Mouse (Mus musculus): ENCODE measurements around the gene Cacna1i. TPM values are rescaled to one million over a fixed set of nuclear protein-coding genes. Genes with fewer than 3 reads are reported as not detected.

Cacna1i gene
- polyA plus RNA-seq, 1 experiment from 2014 or later = 0.08 TPM

GRCm38 (mm10) chr15:80288036-80288435, 998 bp downstream of the Cacna1i start:
- Histone ChIP-seq H3K4me1 (peaks cover 22% of the 10 kb centered on the region), H3K27ac (no peak overlapping the region), H3K4me3 (peak overlapping the region; percentile 54), H3K9me3 (replicated peaks) (no peaks in the 10 kb centered on the region), H3K27me3 (ENCODE audit: low read depth, poor library complexity, severe bottlenecking) (peaks cover 94% of the 10 kb centered on the region), H3K36me3 (no peaks in the 10 kb centered on the region)
- 2% methylated on average over 23 of the region's 23 CpGs for WGBS
- DNase-seq (ENCODE audit: low spot score) = peak; percentile 50

- Histone ChIP-seq H3K27me3 (ENCODE audit: low read depth, poor library complexity, severe bottlenecking) (peaks cover 80% of the 10 kb centered on the region), H3K36me3 (no peaks in the 10 kb centered on the region), H3K4me3 (no peak overlapping the region), H3K27ac (no peak overlapping the region), H3K9me3 (replicated peaks) (no peaks in the 10 kb centered on the region), H3K4me1 (peaks cover 22% of the 10 kb centered on the region)
- DNase-seq (ENCODE audit: low spot score) = peak; percentile 83
- WGBS = 7% methylated on average over 10 of the region's 10 CpGs
Observed at GRCm38 (mm10) chr15:80289436-80289835, 2.4 kb downstream of the Cacna1i start.

- no peak for DNase-seq (ENCODE audit: low spot score)
- Histone ChIP-seq H3K4me3 (no peak overlapping the region), H3K36me3 (no peaks in the 10 kb centered on the region), H3K27ac (no peak overlapping the region), H3K4me1 (no peaks in the 10 kb centered on the region), H3K27me3 (ENCODE audit: low read depth, poor library complexity, severe bottlenecking) (peaks cover 3% of the 10 kb centered on the region), H3K9me3 (replicated peaks) (no peaks in the 10 kb centered on the region)
- 97% methylated on average over 1 of the region's 1 CpGs for whole genome bisulfite sequencing
Observed at GRCm38 (mm10) chr15:80297146-80297545, 10.1 kb downstream of the Cacna1i start.

- H3K27me3 ChIP-seq (ENCODE audit: low read depth, poor library complexity, severe bottlenecking) = no peaks in the 10 kb centered on the region; the same call in 1 of the 2 replicates
- H3K4me1 ChIP-seq = peaks cover 10% of the 10 kb centered on the region; the same call in 1 of the 2 replicates
- WGBS = 73% methylated on average over 14 of the region's 14 CpGs
- H3K4me3 ChIP-seq = no peak overlapping the region
- DNase-seq (ENCODE audit: low spot score) = no peak
- H3K27ac ChIP-seq = no peak overlapping the region
- no peaks in the 10 kb centered on the region for H3K9me3 ChIP-seq (replicated peaks)
- H3K36me3 ChIP-seq = no peaks in the 10 kb centered on the region
Observed at GRCm38 (mm10) chr15:80303779-80304178, 16.7 kb downstream of the Cacna1i start.

- 89% methylated on average over 12 of the region's 12 CpGs for WGBS
- DNase-seq (ENCODE audit: low spot score) = no peak
- no peaks in the 10 kb centered on the region for H3K9me3 ChIP-seq (replicated peaks)
Observed at GRCm38 (mm10) chr15:80304188-80304587, 17.1 kb downstream of the Cacna1i start.

GRCm38 (mm10) chr15:80306146-80306545, 19.1 kb downstream of the Cacna1i start:
- H3K4me1 ChIP-seq = peaks cover 10% of the 10 kb centered on the region; the same call in 1 of the 2 replicates
- no peak for DNase-seq (ENCODE audit: low spot score)
- no peaks in the 10 kb centered on the region; the same call in 1 of the 2 replicates for H3K27me3 ChIP-seq (ENCODE audit: low read depth, poor library complexity, severe bottlenecking)
- H3K36me3 ChIP-seq = no peaks in the 10 kb centered on the region
- no peak overlapping the region for H3K27ac ChIP-seq
- H3K9me3 ChIP-seq (replicated peaks) = no peaks in the 10 kb centered on the region
- H3K4me3 ChIP-seq = no peak overlapping the region
- WGBS = 47% methylated on average over 8 of the region's 8 CpGs

More at GRCm38 (mm10) chr15:80304188-80304587, 17.1 kb downstream of the Cacna1i start:
- Histone ChIP-seq H3K4me1 (peaks cover 10% of the 10 kb centered on the region; the same call in 1 of the 2 replicates), H3K36me3 (no peaks in the 10 kb centered on the region), H3K27ac (no peak overlapping the region), H3K4me3 (no peak overlapping the region), H3K27me3 (ENCODE audit: low read depth, poor library complexity, severe bottlenecking) (no peaks in the 10 kb centered on the region; the same call in 1 of the 2 replicates)

GRCm38 (mm10) chr15:80314731-80315130, 27.7 kb downstream of the Cacna1i start:
- Histone ChIP-seq H3K4me1 (peaks cover 40% of the 10 kb centered on the region), H3K36me3 (no peaks in the 10 kb centered on the region), H3K27ac (peak overlapping the region; percentile 26; the same call in 1 of the 2 replicates), H3K9me3 (replicated peaks) (no peaks in the 10 kb centered on the region), H3K4me3 (no peak overlapping the region), H3K27me3 (ENCODE audit: low read depth, poor library complexity, severe bottlenecking) (no peaks in the 10 kb centered on the region)
- DNase-seq (ENCODE audit: low spot score) = no peak
- WGBS = 46% methylated on average over 7 of the region's 7 CpGs

GRCm38 (mm10) chr15:80316966-80317634, 30.1 kb downstream of the Cacna1i start:
- DNase-seq (ENCODE audit: low spot score) = no peak

GRCm38 (mm10) chr15:80317841-80318530, 30.9 kb downstream of the Cacna1i start:
- 64% methylated on average over 8 of the region's 8 CpGs for WGBS
- Histone ChIP-seq H3K36me3 (no peaks in the 10 kb centered on the region), H3K27me3 (ENCODE audit: low read depth, poor library complexity, severe bottlenecking) (no peaks in the 10 kb centered on the region), H3K9me3 (replicated peaks) (no peaks in the 10 kb centered on the region), H3K4me3 (peak overlapping the region; percentile 19; the same call in 1 of the 2 replicates), H3K4me1 (peaks cover 49% of the 10 kb centered on the region), H3K27ac (peak overlapping the region; percentile 83)
- DNase-seq (ENCODE audit: low spot score) = peak; percentile 38

More at GRCm38 (mm10) chr15:80316966-80317634, 30.1 kb downstream of the Cacna1i start:
- Histone ChIP-seq H3K9me3 (replicated peaks) (no peaks in the 10 kb centered on the region), H3K36me3 (no peaks in the 10 kb centered on the region), H3K27ac (peak overlapping the region; percentile 67), H3K4me3 (no peak overlapping the region), H3K27me3 (ENCODE audit: low read depth, poor library complexity, severe bottlenecking) (no peaks in the 10 kb centered on the region), H3K4me1 (peaks cover 49% of the 10 kb centered on the region)
- WGBS = 87% methylated on average over 6 of the region's 6 CpGs

GRCm38 (mm10) chr15:80318543-80319255, 31.7 kb downstream of the Cacna1i start:
- no peaks in the 10 kb centered on the region for H3K27me3 ChIP-seq (ENCODE audit: low read depth, poor library complexity, severe bottlenecking)
- no peaks in the 10 kb centered on the region for H3K9me3 ChIP-seq (replicated peaks)
- no peaks in the 10 kb centered on the region for H3K36me3 ChIP-seq
- 10% methylated on average over 11 of the region's 11 CpGs for WGBS
- DNase-seq (ENCODE audit: low spot score) = peak; percentile 68
- H3K4me1 ChIP-seq = peaks cover 49% of the 10 kb centered on the region
- H3K4me3 ChIP-seq = peak overlapping the region; percentile 19
- H3K27ac ChIP-seq = peak overlapping the region; percentile 83

- H3K27ac ChIP-seq = peak overlapping the region; percentile 83
- no peak for DNase-seq (ENCODE audit: low spot score)
- H3K9me3 ChIP-seq (replicated peaks) = no peaks in the 10 kb centered on the region
- H3K4me1 ChIP-seq = peaks cover 55% of the 10 kb centered on the region
- 45% methylated on average over 2 of the region's 2 CpGs for WGBS
- H3K36me3 ChIP-seq = no peaks in the 10 kb centered on the region
- peak overlapping the region; percentile 19; the same call in 1 of the 2 replicates for H3K4me3 ChIP-seq
- H3K27me3 ChIP-seq (ENCODE audit: low read depth, poor library complexity, severe bottlenecking) = 0 out of 2 replicates have a peak, but pooled peaks cover 2% of the 10 kb centered on the region
Observed at GRCm38 (mm10) chr15:80319315-80319714, 32.3 kb downstream of the Cacna1i start.

- Histone ChIP-seq H3K4me1 (peaks cover 52% of the 10 kb centered on the region), H3K36me3 (no peaks in the 10 kb centered on the region), H3K9me3 (replicated peaks) (no peaks in the 10 kb centered on the region), H3K4me3 (no peak overlapping the region), H3K27me3 (ENCODE audit: low read depth, poor library complexity, severe bottlenecking) (0 out of 2 replicates have a peak, but pooled peaks cover 3% of the 10 kb centered on the region), H3K27ac (peak overlapping the region; percentile 83)
- no peak for DNase-seq (ENCODE audit: low spot score)
- 86% methylated on average over 6 of the region's 6 CpGs for WGBS
Observed at GRCm38 (mm10) chr15:80319921-80320320, 32.9 kb downstream of the Cacna1i start.
